Mouse (Mus musculus): ENCODE data around the gene Kif13a. TPM values are rescaled to one million over a fixed set of nuclear protein-coding genes. Genes with fewer than 3 reads are reported as not detected.

Kif13a gene
- polyA plus RNA-seq, 1 experiment = 33.5 TPM

- WGBS = 77% methylated on average over 3 of the region's 3 CpGs
- TF ChIP-seq CTCF (IDR thresholded peaks at IDR 0.05; ENCODE audit: extremely low read depth, insufficient read length, insufficient replicate concordance, low read depth, low read length) = no peak
These were observed 19.7 kb downstream of the Kif13a start for GRCm38 (mm10) chr13:46909946-46910345.

GRCm38 (mm10) chr13:46909005-46909565 lies 20.6 kb downstream of the Kif13a start:
- Histone ChIP-seq H3K4me3 (ENCODE audit: low read depth, low read length) (no peak overlapping the region), H3K36me3 (ENCODE audit: control insufficient read depth, insufficient read depth, low read length) (peaks cover 3% of the 10 kb centered on the region; the same call in 1 of the 2 replicates), H3K4me1 (ENCODE audit: control insufficient read depth, insufficient read depth, insufficient read length, low read length) (no peaks in the 10 kb centered on the region), H3K27me3 (ENCODE audit: control insufficient read depth, insufficient read depth, low read length) (no peaks in the 10 kb centered on the region), H3K27ac (ENCODE audit: insufficient read depth, low read depth, low read length) (no peak overlapping the region)
- 71% methylated on average over 12 of the region's 12 CpGs for WGBS
- TF ChIP-seq POLR2A (IDR thresholded peaks at IDR 0.05; ENCODE audit: low read depth, low read length) (no peak), CTCF (IDR thresholded peaks at IDR 0.05; ENCODE audit: extremely low read depth, insufficient read length, insufficient replicate concordance, low read depth, low read length) (no peak)

More at GRCm38 (mm10) chr13:46909946-46910345, 19.7 kb downstream of the Kif13a start:
- Histone ChIP-seq H3K4me1 (ENCODE audit: control insufficient read depth, insufficient read depth, insufficient read length, low read length) (no peaks in the 10 kb centered on the region), H3K4me3 (ENCODE audit: low read depth, low read length) (no peak overlapping the region), H3K27me3 (ENCODE audit: control insufficient read depth, insufficient read depth, low read length) (no peaks in the 10 kb centered on the region), H3K36me3 (ENCODE audit: control insufficient read depth, insufficient read depth, low read length) (peaks cover 3% of the 10 kb centered on the region; the same call in 1 of the 2 replicates), H3K27ac (ENCODE audit: insufficient read depth, low read depth, low read length) (no peak overlapping the region)

- no peaks in the 10 kb centered on the region for H3K27me3 ChIP-seq (ENCODE audit: control insufficient read depth, insufficient read depth, low read length)
- H3K4me1 ChIP-seq (ENCODE audit: control insufficient read depth, insufficient read depth, insufficient read length, low read length) = no peaks in the 10 kb centered on the region
- peaks cover 2% of the 10 kb centered on the region; the same call in 1 of the 2 replicates for H3K36me3 ChIP-seq (ENCODE audit: control insufficient read depth, insufficient read depth, low read length)
- no peak overlapping the region for H3K27ac ChIP-seq (ENCODE audit: insufficient read depth, low read depth, low read length)
- TF ChIP-seq CTCF (IDR thresholded peaks at IDR 0.05; ENCODE audit: extremely low read depth, insufficient read length, insufficient replicate concordance, low read depth, low read length) = no peak
- TF ChIP-seq POLR2A (IDR thresholded peaks at IDR 0.05; ENCODE audit: low read depth, low read length) = no peak
- H3K4me3 ChIP-seq (ENCODE audit: low read depth, low read length) = no peak overlapping the region
- WGBS = 81% methylated on average over 2 of the region's 2 CpGs
These were observed 21.3 kb downstream of the Kif13a start for GRCm38 (mm10) chr13:46908387-46908786.

- TF ChIP-seq POLR2A (IDR thresholded peaks at IDR 0.05; ENCODE audit: low read depth, low read length) = no peak
- no peak for TF ChIP-seq CTCF (IDR thresholded peaks at IDR 0.05; ENCODE audit: extremely low read depth, insufficient read length, insufficient replicate concordance, low read depth, low read length)
- Histone ChIP-seq H3K27ac (ENCODE audit: insufficient read depth, low read depth, low read length) (no peak overlapping the region), H3K4me1 (ENCODE audit: control insufficient read depth, insufficient read depth, insufficient read length, low read length) (no peaks in the 10 kb centered on the region), H3K36me3 (ENCODE audit: control insufficient read depth, insufficient read depth, low read length) (peaks cover 2% of the 10 kb centered on the region; the same call in 1 of the 2 replicates), H3K4me3 (ENCODE audit: low read depth, low read length) (no peak overlapping the region), H3K27me3 (ENCODE audit: control insufficient read depth, insufficient read depth, low read length) (no peaks in the 10 kb centered on the region)
- WGBS = 75% methylated on average over 10 of the region's 10 CpGs
These were observed 21.8 kb downstream of the Kif13a start for GRCm38 (mm10) chr13:46907861-46908260.

GRCm38 (mm10) chr13:46907115-46907514 lies 22.6 kb downstream of the Kif13a start:
- H3K4me3 ChIP-seq (ENCODE audit: low read depth, low read length) = no peak overlapping the region
- no peak for TF ChIP-seq POLR2A (IDR thresholded peaks at IDR 0.05; ENCODE audit: low read depth, low read length)
- no peak for TF ChIP-seq CTCF (IDR thresholded peaks at IDR 0.05; ENCODE audit: extremely low read depth, insufficient read length, insufficient replicate concordance, low read depth, low read length)
- 95% methylated on average over 4 of the region's 4 CpGs for WGBS
- H3K36me3 ChIP-seq (ENCODE audit: control insufficient read depth, insufficient read depth, low read length) = peaks cover 2% of the 10 kb centered on the region; the same call in 1 of the 2 replicates
- no peaks in the 10 kb centered on the region for H3K4me1 ChIP-seq (ENCODE audit: control insufficient read depth, insufficient read depth, insufficient read length, low read length)
- no peaks in the 10 kb centered on the region for H3K27me3 ChIP-seq (ENCODE audit: control insufficient read depth, insufficient read depth, low read length)
- no peak overlapping the region for H3K27ac ChIP-seq (ENCODE audit: insufficient read depth, low read depth, low read length)

GRCm38 (mm10) chr13:46905971-46906370 lies 23.7 kb downstream of the Kif13a start:
- Histone ChIP-seq H3K36me3 (ENCODE audit: control insufficient read depth, insufficient read depth, low read length) (peaks cover 2% of the 10 kb centered on the region; the same call in 1 of the 2 replicates), H3K27ac (ENCODE audit: insufficient read depth, low read depth, low read length) (no peak overlapping the region), H3K4me3 (ENCODE audit: low read depth, low read length) (no peak overlapping the region), H3K27me3 (ENCODE audit: control insufficient read depth, insufficient read depth, low read length) (no peaks in the 10 kb centered on the region), H3K4me1 (ENCODE audit: control insufficient read depth, insufficient read depth, insufficient read length, low read length) (no peaks in the 10 kb centered on the region)
- WGBS = 89% methylated on average over 5 of the region's 5 CpGs
- no peak for TF ChIP-seq POLR2A (IDR thresholded peaks at IDR 0.05; ENCODE audit: low read depth, low read length)

- Histone ChIP-seq H3K27me3 (ENCODE audit: control insufficient read depth, insufficient read depth, low read length) (no peaks in the 10 kb centered on the region), H3K4me3 (ENCODE audit: low read depth, low read length) (no peak overlapping the region), H3K36me3 (ENCODE audit: control insufficient read depth, insufficient read depth, low read length) (peaks cover 2% of the 10 kb centered on the region; the same call in 1 of the 2 replicates), H3K4me1 (ENCODE audit: control insufficient read depth, insufficient read depth, insufficient read length, low read length) (no peaks in the 10 kb centered on the region), H3K27ac (ENCODE audit: insufficient read depth, low read depth, low read length) (no peak overlapping the region)
- WGBS = 77% methylated on average over 14 of the region's 14 CpGs
- TF ChIP-seq CTCF (IDR thresholded peaks at IDR 0.05; ENCODE audit: extremely low read depth, insufficient read length, insufficient replicate concordance, low read depth, low read length) (no peak), POLR2A (IDR thresholded peaks at IDR 0.05; ENCODE audit: low read depth, low read length) (no peak)
These were observed 24.6 kb downstream of the Kif13a start for GRCm38 (mm10) chr13:46904982-46905621.
